Mouse (Mus musculus) mature B cell (primary cell): ENCODE measurements around the gene Slco2a1.

Experiments
- in situ Hi-C: fragments of 300-500 bp; cut with MboI; formaldehyde crosslinking; loops from 2 replicates; pipeline ENCODE4 v1.14.3; 2019

The Slco2a1 gene

DNA sequence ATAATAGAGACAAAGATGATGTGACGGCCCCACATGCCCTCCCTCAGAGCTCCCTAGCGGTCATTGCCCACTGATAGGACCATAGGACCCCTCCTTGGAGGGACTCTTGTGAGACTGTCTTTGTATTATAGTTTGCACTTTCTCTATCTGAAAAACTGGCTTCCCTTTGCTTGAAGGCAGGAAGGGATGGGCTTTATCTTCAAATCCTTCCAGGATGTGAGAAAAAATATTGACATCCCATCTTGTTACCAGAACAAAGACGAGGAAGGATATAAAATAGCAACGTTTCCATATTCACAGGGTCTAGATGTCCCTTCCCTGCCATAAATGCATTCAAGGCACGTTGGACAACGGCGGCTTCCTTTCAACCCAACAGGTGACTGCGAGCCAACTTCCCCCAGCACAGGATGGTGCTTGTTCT lies 48.5 kb downstream of the Slco2a1 start:
- in situ Hi-C loops, result no loop called here

- in situ Hi-C loops, result no loop called here
These were observed 49.8 kb downstream of the Slco2a1 start for GRCm38 (mm10) chr9:103038266-103038665.

- in situ Hi-C loops, result no loop called here
These were observed 50.2 kb downstream of the Slco2a1 start for GRCm38 (mm10) chr9:103038705-103039104.

DNA sequence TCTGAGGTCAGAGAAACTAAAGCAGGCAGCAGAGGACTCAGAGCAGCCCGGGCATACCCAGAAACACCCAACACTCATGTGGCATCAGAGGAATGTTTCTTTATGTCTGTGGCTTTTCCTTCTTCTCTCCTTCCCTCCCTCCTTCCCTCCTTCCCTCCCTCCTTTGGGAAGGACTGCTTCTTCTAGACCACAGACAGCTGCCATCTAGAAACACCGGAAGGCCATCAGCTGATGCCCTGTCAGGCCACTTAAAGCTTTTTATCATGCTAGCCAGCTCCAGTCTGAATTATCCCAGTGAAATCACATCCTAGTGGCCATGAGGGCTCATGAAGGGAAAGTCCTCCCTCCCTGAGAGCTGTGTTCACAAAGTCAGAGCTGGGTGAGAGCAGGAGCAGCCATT lies 52.1 kb downstream of the Slco2a1 start:
- in situ Hi-C loops, result no loop called here

- in situ Hi-C loops, result no loop called here
These were observed 56.9 kb downstream of the Slco2a1 start for GRCm38 (mm10) chr9:103045406-103045805.

DNA sequence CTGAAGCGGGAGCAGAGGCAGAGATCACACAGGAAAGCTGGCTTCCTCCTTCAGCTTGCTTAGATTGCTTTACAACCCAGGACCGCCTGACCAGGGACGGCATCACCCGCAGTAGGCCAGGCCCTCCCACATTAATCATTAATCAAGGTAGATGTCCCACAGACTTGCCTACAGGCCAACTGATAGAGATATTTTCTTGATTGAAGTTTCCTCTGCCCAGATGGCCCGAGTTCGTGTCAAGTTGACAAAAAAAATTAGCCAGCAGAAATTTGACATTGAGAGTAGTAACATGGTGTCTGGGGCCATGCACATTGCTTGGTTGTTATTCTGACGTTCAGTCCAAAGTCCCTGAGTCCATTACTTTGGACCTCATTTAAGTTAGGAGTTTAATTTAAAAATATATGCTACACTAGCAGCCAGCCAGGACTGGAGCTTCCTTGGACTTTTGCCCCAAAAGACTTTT lies 60.6 kb downstream of the Slco2a1 start:
- in situ Hi-C loops, result no loop called here

- in situ Hi-C loops, result no loop called here
These were observed 65.3 kb downstream of the Slco2a1 start for GRCm38 (mm10) chr9:103053829-103054228.

GRCm38 (mm10) chr9:103055061-103055460 lies 66.5 kb downstream of the Slco2a1 start:
- in situ Hi-C loops, result no loop called here

DNA sequence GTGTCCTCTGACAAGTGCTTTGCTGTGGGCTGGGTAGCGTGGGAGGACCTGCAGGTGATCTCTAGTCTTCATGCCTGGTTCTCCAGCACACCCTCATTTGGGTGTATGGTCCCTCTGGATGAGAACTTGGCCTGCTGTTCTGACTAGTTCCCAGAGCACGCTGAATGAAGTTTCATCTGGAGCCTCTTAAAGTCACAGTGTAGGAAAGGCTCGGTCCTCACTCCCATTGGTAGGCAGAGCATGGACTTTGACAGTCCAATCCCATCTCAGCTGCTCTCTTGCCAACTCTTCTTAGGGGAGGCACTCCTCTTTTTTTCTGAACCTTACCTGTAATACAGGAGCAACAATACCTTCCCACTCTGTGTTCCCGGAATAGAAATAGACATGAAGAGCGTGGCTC lies 67.7 kb downstream of the Slco2a1 start:
- in situ Hi-C loops, result no loop called here

DNA sequence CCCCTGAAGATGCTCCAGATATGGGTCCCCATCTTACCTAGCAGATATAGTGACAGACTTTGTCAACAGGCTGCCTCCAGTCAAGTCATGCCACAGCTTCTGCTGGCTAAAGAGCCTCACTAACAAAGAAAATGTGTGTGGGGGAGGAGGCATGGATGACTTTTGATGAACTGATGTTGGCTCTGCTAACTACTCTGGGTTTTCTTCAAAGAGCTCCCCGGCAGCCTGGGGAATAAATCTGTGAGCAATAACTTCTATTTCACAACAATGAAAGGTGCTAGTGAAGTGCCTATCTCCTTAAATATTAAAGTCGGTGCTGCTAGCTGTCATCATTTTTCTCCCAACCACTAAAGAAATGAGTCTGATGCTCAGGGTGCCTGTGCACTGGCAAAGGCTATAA lies 72.0 kb downstream of the Slco2a1 start:
- in situ Hi-C loops, result no loop called here

GRCm38 (mm10) chr9:103061471-103062053 lies 73.0 kb downstream of the Slco2a1 start:
- in situ Hi-C loops, result no loop called here

- in situ Hi-C loops, result no loop called here
These were observed 75.1 kb downstream of the Slco2a1 start for GRCm38 (mm10) chr9:103063591-103063990.

GRCm38 (mm10) chr9:103066845-103067244 lies 78.3 kb downstream of the Slco2a1 start:
- in situ Hi-C loops, result no loop called here

DNA sequence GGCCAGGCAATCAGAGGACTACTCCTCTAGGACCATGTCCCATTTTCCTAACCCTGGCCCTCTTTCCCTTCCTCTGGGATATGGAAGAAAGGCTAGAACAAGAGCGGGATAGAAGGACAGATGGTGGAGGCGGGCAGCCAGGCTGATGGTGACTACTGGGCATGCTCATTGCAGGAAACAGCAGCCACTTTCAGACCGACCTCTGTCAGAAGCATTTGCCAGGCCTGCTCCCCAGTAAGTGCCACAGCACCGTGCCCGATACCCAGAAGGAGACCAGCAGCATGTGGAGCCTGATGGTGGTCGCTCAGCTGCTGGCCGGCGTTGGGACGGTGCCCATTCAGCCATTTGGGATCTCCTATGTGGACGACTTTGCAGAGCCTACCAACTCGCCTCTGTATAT lies 79.1 kb downstream of the Slco2a1 start:
- in situ Hi-C loops, result no loop called here

GRCm38 (mm10) chr9:103068769-103069168 lies 80.3 kb downstream of the Slco2a1 start:
- in situ Hi-C loops, result no loop called here

GRCm38 (mm10) chr9:103071541-103072203 lies 83.2 kb downstream of the Slco2a1 start:
- in situ Hi-C loops, result no loop called here

- in situ Hi-C loops, result no loop called here
These were observed 83.7 kb downstream of the Slco2a1 start for GRCm38 (mm10) chr9:103072204-103072599.

DNA sequence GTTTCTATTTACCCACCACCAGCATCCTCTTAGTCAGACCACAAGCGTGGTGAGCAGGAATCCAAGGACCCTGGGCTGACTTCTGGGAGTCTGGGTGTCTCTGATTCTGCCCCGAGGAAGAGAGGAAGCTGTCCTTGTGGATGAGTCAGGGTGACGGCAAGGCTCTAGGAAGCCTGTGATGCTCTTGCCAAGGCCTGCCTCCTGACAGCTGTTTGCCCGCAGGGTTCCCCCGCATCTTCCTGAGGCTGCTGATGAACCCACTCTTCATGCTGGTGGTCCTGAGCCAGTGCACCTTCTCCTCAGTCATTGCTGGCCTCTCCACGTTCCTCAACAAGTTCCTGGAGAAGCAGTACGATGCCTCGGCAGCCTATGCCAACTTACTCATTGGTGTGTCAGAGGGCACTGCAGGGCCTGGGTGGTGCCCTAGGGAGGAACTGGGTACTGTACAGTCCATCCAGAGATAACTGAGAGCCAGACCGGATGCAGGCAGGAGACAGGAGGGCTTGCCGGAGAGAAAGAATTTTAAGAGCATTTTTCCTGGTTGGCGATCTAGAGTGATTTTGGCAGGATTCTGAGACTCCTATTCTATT lies 84.5 kb downstream of the Slco2a1 start:
- in situ Hi-C loops, result no loop called here

DNA sequence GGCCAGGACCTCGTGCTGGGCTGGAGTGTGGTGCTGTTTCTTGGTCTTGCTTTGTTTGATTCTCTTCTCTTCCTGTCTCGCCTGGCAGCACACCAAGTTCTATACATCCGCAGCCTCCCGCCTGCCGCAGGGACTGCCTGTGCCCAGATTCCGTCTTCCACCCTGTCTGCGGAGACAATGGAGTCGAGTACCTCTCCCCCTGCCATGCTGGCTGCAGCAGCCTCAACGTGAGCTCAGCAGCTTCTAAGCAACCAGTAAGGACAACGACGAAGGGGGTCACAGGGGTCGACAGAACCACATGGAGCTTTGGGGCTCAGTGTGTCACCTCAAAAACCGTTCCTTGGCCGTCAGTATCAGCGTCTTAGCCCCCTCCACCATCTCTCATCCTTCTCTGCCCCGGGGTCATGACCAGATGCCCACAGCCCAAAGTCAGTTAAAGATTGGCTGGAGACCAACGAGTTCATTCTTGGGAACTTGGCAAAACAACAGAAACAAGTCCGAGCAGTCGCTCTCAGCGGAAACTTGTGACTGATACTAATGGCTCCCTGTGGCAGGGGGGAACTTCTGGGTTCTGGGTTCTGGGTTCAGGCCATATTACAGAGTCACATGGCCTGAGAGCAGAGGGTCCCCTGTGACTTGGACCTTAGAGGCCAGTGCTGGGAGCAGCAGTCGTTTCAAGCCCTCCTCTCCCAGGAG lies 88.5 kb downstream of the Slco2a1 start:
- in situ Hi-C loops, result loop anchor here (25.0 kb wide), 1 partner anchor 235 kb away; the partner anchor contains the start of genes 1300017J02Rik and Topbp1

DNA sequence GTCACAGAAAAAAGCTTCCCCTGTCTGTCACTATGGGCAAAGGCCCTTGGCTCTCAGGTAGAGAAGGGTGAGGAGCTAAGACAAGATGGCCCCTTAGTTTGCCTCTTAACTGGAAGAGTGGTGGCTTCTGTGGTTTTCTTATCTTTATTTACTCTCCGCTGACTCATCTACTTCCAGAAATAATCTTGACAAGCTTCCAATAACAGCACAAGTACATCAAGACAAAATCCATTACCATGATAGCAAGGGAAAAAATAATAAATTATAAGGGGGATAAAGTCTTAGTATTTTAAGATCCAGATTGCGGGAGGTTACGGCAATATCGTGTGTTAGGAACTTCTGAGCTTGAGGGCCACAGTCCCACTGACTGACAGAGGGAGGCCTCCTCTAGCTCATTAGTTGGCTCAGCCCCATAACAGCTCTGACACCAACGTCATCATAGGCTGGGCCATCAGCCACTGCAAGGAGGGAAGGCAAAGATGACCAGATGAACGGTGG lies 89.7 kb downstream of the Slco2a1 start:
- in situ Hi-C loops, result loop anchor here (25.0 kb wide), 1 partner anchor 234 kb away; the partner anchor contains the start of genes 1300017J02Rik and Topbp1

- in situ Hi-C loops, result loop anchor here (25.0 kb wide), 1 partner anchor 232 kb away; the partner anchor contains the start of genes 1300017J02Rik and Topbp1
These were observed 91.7 kb downstream of the Slco2a1 start for GRCm38 (mm10) chr9:103080211-103080610.
